Mouse (Mus musculus) lung, postnatal 0 days (tissue): ENCODE results near the gene Pik3c2b. TPM values are rescaled to one million over a fixed set of nuclear protein-coding genes. Genes with fewer than 3 reads are reported as not detected.
A peak's percentile ranks its signal among the peaks of the same experiment; 100 is the strongest.
"Not testable (repeated sequence)": the region's sequence is repeated elsewhere in the genome, so short reads cannot be mapped to it uniquely, and the experiment has no call there.

Experiments used
- ATAC-seq: fragments of 200-750 bp; cut with Nextera tagmentation; 2 replicates; pipeline ENCODE4 v1.8.0; 2017; ENCODE audit warnings: moderate library complexity
- DNase-seq: peaks from one replicate; pipeline ENCODE4 v3.0.0-alpha.2; 2016; ENCODE audit warnings: low spot score
- H3K27ac ChIP-seq: fragments of 300-500 bp; sonication (generic); 2 replicates; pipeline ENCODE4 v1.5.1; 2014; ENCODE audit warnings: antibody characterized with exemption, mild to moderate bottlenecking, low read length, mixed read lengths
- H3K27me3 ChIP-seq: fragments of 300-500 bp; sonication (generic); replicated peaks from 2 replicates; pipeline ENCODE4 v1.6.1; 2014; ENCODE audit warnings: low read length, mixed read lengths; ENCODE audit not compliant: insufficient read depth
- H3K36me3 ChIP-seq: fragments of 300-500 bp; sonication (generic); 2 replicates; pipeline ENCODE4 v1.6.1; 2014; ENCODE audit warnings: low read length, mixed read lengths; ENCODE audit not compliant: insufficient read depth
- H3K4me1 ChIP-seq: fragments of 300-500 bp; sonication (generic); 2 replicates; pipeline ENCODE4 v1.6.1; 2014; ENCODE audit warnings: antibody characterized with exemption, low read depth, low read length, mixed read lengths; ENCODE audit not compliant: insufficient read depth
- H3K4me2 ChIP-seq: fragments of 300-500 bp; sonication (generic); replicated peaks from 2 replicates; pipeline ENCODE4 v1.6.1; 2014; ENCODE audit warnings: low read depth, mild to moderate bottlenecking, low read length, moderate library complexity, mixed read lengths
- H3K4me3 ChIP-seq: fragments of 300-500 bp; sonication (generic); 2 replicates; pipeline ENCODE4 v1.5.1; 2014; ENCODE audit warnings: low read depth, low read length
- H3K9ac ChIP-seq: fragments of 300-500 bp; sonication (generic); replicated peaks from 2 replicates; pipeline ENCODE4 v1.6.1; 2014; ENCODE audit warnings: low read depth, mild to moderate bottlenecking
- H3K9me3 ChIP-seq: fragments of 300-500 bp; sonication (generic); 2 replicates; pipeline ENCODE4 v1.6.1; 2016; ENCODE audit warnings: low read length, mixed read lengths
- CTCF ChIP-seq: IDR thresholded peaks from 2 replicates; pipeline ENCODE4 v1.5.1; 2016; ENCODE audit warnings: antibody characterized with exemption, mild to moderate bottlenecking
- EP300 ChIP-seq: IDR thresholded peaks from 2 replicates; pipeline ENCODE4 v1.6.1; 2016; ENCODE audit warnings: antibody characterized with exemption, mild to moderate bottlenecking, control low read depth
- WGBS: fragments of 180-500 bp; shearing (Covaris S2); extraction: QIAGEN DNeasy Blood & Tissue Kit; methylation state at CpG from one replicate; pipeline ENCODE4 v1.1.7; 2014; 5-methylcytosine and 5-hydroxymethylcytosine counted together
- polyA plus RNA-seq: library from polyadenylated mRNA; unstranded; fragments of >200 nt; fragmentation: Nextera tagmentation; extraction: Ambion mirVana; gene quantifications from 2 replicates; pipeline ENCODE4 v1.2.1, GENCODE M21; 2015

Pik3c2b gene
- polyA plus RNA-seq, 1 experiment from 2014 or later, result 4.6 TPM

- ATAC-seq (no peak), DNase-seq (no peak)
- Histone ChIP-seq H3K27ac (no peak overlapping the region), H3K9me3 (no peaks in the 10 kb centered on the region), H3K27me3 (no peaks in the 10 kb centered on the region), H3K4me2 (no peak overlapping the region), H3K36me3 (0 out of 2 replicates have a peak, but pooled peaks cover 7% of the 10 kb centered on the region), H3K4me1 (no peaks in the 10 kb centered on the region), H3K4me3 (no peak overlapping the region), H3K9ac (no peak overlapping the region)
- no peak for TF ChIP-seq CTCF
- no peak for TF ChIP-seq EP300
- WGBS, result 90% methylated on average over 9 of the region's 9 CpGs
Measured at GRCm38 (mm10) chr1:133016775-133017428, 28.6 kb upstream of the Pik3c2b start.

GRCm38 (mm10) chr1:133018580-133018979 is 26.9 kb upstream of the Pik3c2b start:
- ATAC-seq, result no peak
- no peak overlapping the region for H3K4me3 ChIP-seq
- no peak for DNase-seq
- no peaks in the 10 kb centered on the region for H3K4me1 ChIP-seq
- H3K27ac ChIP-seq, result no peak overlapping the region
- 0 out of 2 replicates have a peak, but pooled peaks cover 7% of the 10 kb centered on the region for H3K36me3 ChIP-seq
- WGBS, result 89% methylated on average over 2 of the region's 2 CpGs
- TF ChIP-seq CTCF (no peak), EP300 (no peak)
- no peak overlapping the region for H3K4me2 ChIP-seq
- H3K9me3 ChIP-seq, result no peaks in the 10 kb centered on the region
- no peak overlapping the region for H3K9ac ChIP-seq
- H3K27me3 ChIP-seq, result no peaks in the 10 kb centered on the region

GRCm38 (mm10) chr1:133019312-133019711 is 26.2 kb upstream of the Pik3c2b start:
- Histone ChIP-seq H3K36me3 (0 out of 2 replicates have a peak, but pooled peaks cover 6% of the 10 kb centered on the region), H3K4me2 (no peak overlapping the region), H3K27ac (no peak overlapping the region), H3K9ac (no peak overlapping the region), H3K4me1 (peaks cover 1% of the 10 kb centered on the region; the same call in 1 of the 2 replicates), H3K27me3 (no peaks in the 10 kb centered on the region), H3K9me3 (no peaks in the 10 kb centered on the region), H3K4me3 (no peak overlapping the region)
- TF ChIP-seq EP300 (no peak), CTCF (no peak)
- no peak for DNase-seq
- no peak for ATAC-seq

- TF ChIP-seq CTCF (no peak), EP300 (no peak)
- H3K4me2 ChIP-seq, result no peak overlapping the region
- no peak overlapping the region for H3K4me3 ChIP-seq
- ATAC-seq (no peak), DNase-seq (no peak)
- H3K27me3 ChIP-seq, result no peaks in the 10 kb centered on the region
- 52% methylated on average over 3 of the region's 3 CpGs for WGBS
- peaks cover 3% of the 10 kb centered on the region; the same call in 1 of the 2 replicates for H3K4me1 ChIP-seq
- no peak overlapping the region for H3K27ac ChIP-seq
- no peaks in the 10 kb centered on the region for H3K9me3 ChIP-seq
- H3K36me3 ChIP-seq, result 0 out of 2 replicates have a peak, but pooled peaks cover 2% of the 10 kb centered on the region
- no peak overlapping the region for H3K9ac ChIP-seq
Measured at GRCm38 (mm10) chr1:133020137-133020894, 25.2 kb upstream of the Pik3c2b start.

- Histone ChIP-seq H3K4me2 (no peak overlapping the region), H3K36me3 (0 out of 2 replicates have a peak, but pooled peaks cover 2% of the 10 kb centered on the region), H3K9ac (no peak overlapping the region), H3K27ac (no peak overlapping the region), H3K4me3 (no peak overlapping the region), H3K4me1 (peaks cover 3% of the 10 kb centered on the region; the same call in 1 of the 2 replicates), H3K9me3 (no peaks in the 10 kb centered on the region), H3K27me3 (no peaks in the 10 kb centered on the region)
- ATAC-seq (no peak), DNase-seq (no peak)
- TF ChIP-seq CTCF, result no peak
- TF ChIP-seq EP300, result no peak
- WGBS, result 90% methylated on average over 7 of the region's 7 CpGs
Measured at GRCm38 (mm10) chr1:133021391-133021790, 24.1 kb upstream of the Pik3c2b start.

GRCm38 (mm10) chr1:133021971-133022370 is 23.5 kb upstream of the Pik3c2b start:
- not testable (repeated sequence) for H3K36me3 ChIP-seq, DNase-seq, H3K4me3 ChIP-seq, H3K4me1 ChIP-seq, ATAC-seq, H3K9me3 ChIP-seq, H3K27ac ChIP-seq, H3K4me2 ChIP-seq, H3K27me3 ChIP-seq, H3K9ac ChIP-seq
- WGBS, result 97% methylated on average over 2 of the region's 2 CpGs

GRCm38 (mm10) chr1:133023723-133024122 is 21.7 kb upstream of the Pik3c2b start:
- DNase-seq, H3K9me3 ChIP-seq, H3K9ac ChIP-seq, H3K27ac ChIP-seq, H3K4me1 ChIP-seq, H3K27me3 ChIP-seq, H3K36me3 ChIP-seq, ATAC-seq: not testable (repeated sequence)
- WGBS, result 92% methylated on average over 3 of the region's 3 CpGs
- peak overlapping the region; percentile 64; the same call in 1 of the 2 replicates for H3K4me2 ChIP-seq
- 0 out of 2 replicates have a peak overlapping the region, but pooled peaks have one; percentile 95 for H3K4me3 ChIP-seq
